Mouse (Mus musculus) cerebellum, postnatal 4 days (tissue): ENCODE data around the gene Defb15.
"Not testable (repeated sequence)": the region's sequence is repeated elsewhere in the genome, so short reads cannot be mapped to it uniquely, and the experiment has no call there.

Experiments used
- DNase-seq, 2 experiments: peaks; one replicate each; pipeline ENCODE4 v3.0.0; 2022; ENCODE audit warnings: low spot score in 2 of 2, mixed read lengths in 1 of 2

The Defb15 gene

DNA sequence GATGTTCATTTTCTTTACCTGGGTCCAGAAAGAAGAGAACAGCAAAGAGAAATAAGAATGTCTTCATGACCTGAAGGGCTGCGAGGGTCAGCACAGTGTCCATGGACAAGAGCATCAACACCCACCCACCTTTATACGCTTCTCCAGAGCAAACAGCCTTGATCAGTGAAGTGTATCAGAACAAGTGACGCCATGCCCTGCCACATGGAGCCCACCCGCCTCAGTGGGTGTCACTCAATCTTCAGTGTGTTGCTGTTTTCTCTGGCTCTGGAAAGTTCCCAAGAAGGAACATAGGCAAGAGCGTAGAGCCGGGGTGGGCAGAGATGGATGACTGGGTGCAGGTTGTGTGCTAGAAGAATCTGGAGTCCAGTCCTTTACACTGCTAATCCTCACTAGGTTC is at the start of gene Defb15:
Gene Defb15, minus strand, starts transcription at position 101 of the 400 bp plus-strand sequence.
- no peak for DNase-seq

DNA sequence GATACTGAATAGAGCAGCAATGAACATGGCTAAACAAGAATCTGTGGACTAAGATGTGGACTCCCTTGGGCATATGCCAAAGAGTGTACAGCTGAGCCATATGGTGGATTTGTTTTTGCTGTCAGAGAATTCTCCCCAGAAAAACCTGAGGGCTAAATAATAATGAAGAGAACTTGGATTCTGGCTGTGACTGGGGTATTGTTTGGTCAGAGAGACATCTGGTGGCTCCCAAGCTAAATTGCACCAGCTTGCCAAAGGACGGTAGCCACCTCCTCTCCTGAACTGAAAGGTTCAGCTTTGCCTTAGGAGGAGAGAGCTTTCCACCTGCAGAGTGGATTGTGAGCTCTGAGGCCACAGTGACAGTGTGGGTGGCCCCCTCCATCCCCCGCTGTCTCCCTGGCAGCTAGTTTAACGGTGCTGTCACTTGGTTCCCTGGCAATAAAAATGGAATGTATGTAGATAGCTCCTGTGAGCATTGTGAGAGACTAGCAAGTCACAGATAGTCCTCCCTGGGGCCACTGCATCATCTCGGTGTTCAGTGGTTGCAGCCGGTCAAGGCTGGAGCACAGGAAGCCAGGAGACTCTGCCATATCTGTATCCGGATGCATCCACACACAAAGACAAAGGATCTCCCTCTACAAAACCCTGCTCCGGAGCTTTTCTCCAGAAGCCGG is 49.3 kb upstream of the Defb15 start:
- DNase-seq, result peak in 1 of 2 experiments; percentile 18

DNA sequence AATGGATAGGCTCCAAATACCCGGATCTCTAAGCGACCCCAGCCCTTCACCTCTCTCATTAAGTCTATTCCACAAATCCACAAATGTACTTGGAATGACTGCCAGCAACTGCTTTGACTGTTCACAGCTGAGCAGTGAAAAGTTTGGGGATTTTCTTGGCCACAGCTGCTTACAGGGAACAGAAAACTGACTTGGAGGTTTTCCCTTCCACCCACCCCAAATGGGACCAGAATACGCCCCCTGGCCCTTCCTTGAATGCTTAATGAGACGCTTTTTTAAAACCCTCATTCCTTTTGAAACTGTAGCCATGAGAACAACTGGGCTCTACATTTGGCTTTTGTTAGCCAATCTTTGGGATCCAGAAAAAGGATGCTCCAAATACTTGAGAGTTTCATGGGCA is 45.7 kb upstream of the Defb15 start:
- DNase-seq, result peak in 1 of 2 experiments; percentile 6

DNA sequence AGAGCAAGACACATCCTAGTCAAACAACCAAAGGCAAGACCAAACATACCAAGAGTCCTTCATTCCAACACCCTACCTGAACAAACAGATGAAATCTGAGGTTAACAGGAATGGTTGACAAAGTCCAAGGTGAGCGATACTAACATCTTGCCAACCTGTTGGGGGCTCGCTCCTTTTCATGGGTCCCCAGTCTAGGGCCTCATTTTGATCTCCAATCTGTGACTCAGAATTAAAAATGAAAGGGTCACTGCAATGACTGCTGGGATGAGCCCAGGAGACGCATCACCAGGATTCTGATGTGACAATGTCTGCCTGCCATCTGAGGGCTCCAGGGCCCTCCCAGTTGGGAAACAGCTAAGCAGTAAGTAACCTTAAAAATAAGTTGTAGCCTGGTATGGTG is 37.0 kb upstream of the Defb15 start, which contains the start of gene Ccdc70:
Gene Ccdc70, plus strand, starts transcription at position 301 of the 400 bp plus-strand sequence.
- DNase-seq, result no peak

DNA sequence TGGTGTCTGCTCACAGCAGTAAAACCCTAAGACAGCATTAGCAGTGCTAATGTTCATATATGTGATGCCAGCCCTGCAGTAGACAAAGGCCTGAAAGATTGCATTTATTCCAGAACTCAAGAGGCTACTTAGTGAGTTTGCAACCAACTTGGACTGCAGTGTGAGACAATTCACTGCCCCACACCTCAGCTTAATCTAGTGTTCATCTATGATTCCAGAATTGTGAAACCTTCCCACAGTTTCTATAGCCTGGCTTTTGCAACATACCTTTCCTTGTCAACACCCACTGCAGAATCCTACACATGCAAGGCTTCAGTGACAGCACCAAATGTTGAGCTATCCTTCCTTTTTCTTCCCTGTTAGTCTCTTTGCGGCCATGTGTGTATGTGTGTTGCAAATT is 34.1 kb upstream of the Defb15 start:
- DNase-seq, result no peak

DNA sequence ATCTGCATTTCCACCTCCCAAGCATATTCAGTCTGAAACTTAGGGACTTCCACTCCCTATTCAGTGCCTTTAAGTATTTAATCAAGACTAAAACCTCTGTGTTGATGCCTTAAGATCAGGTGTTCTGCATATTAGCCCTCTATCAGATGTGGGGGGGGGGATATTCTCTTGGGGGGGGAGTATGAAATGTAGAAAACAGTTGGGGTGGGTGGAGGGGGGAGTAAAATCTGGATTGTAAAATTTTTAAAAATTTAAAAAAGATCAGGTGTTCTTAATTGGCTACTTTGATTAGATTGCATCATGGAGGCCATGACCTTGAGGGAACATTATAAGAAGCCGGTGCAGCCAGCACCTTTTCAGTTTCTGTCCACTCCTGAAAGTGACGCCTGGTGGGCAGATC is 25.9 kb upstream of the Defb15 start, which contains the start of gene Fam90a1a:
Gene Fam90a1a, plus strand, starts transcription at position 301 of the 400 bp plus-strand sequence.
- DNase-seq, result no peak

DNA sequence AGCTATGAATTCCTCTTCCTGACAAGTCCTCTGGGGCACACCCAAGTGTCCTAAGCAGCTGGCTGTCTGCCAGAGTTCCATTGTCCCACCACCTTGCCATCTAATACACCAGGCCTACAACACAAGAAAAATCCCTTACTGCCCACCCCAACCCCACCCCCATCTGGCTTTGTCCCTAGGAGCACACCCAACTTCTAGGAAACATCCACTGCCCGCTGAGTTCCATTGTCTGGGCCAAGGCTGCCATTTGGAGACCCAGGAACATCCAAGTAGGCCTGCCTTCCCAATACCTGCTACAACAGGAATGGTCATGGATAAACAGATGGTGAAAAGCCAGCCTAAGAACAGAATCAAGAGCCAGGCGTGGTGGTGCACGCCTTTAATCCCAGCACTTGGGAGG is 23.8 kb upstream of the Defb15 start:
- DNase-seq, result no peak

DNA sequence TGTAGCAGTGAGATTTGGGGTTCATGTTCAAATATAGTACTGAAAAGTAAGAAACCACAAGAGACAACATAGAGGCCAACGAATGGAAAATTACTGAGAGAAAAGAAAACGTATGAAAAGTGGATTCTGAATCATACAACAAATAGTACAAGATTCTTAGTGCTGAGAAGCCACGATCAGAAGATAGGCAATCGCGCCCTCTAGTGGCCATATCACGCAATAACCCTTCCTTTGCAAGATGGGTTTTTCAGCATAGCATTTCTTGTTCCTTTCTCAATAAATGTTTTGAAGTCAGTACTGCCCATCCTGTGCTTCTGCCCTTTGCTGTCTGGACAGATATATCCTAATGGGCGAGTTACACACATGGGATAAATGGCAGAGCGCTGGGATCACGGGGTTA is 22.8 kb upstream of the Defb15 start:
- DNase-seq, result peak; percentile 36 to 58

DNA sequence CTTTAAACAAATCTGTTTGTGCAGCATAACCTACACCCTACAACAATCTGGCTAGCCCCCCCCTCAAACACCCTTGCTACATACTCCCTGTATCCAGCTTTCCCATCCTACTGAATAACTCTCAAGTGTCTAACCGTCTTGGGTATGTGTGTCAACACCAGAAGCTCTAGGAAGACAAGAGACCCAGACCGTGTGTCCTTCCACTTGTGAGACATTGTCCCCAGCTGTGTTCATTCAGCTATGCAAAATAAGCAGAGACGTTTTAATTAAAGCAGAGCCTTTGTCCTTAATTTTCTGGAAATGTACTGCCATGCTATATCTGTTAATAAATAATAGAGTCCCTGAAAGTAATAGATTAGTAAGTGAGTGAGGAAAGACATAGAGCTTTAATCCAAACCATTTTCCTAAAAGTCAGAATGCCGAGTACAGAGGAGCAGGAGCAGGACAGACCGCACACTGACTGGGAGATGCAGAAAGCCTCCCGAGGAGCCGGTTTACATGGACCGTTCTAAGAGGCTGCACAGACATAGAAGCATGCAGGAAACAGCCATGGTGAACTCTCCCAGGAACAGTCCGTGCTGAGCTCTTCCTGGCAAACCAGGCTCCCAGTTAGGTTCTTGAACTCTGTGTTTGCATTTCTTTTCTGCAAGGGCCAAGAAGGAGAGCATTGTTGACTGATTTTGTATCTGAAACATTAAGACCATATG is 15.0 kb upstream of the Defb15 start:
- DNase-seq, result peak in 1 of 2 experiments; percentile 10

DNA sequence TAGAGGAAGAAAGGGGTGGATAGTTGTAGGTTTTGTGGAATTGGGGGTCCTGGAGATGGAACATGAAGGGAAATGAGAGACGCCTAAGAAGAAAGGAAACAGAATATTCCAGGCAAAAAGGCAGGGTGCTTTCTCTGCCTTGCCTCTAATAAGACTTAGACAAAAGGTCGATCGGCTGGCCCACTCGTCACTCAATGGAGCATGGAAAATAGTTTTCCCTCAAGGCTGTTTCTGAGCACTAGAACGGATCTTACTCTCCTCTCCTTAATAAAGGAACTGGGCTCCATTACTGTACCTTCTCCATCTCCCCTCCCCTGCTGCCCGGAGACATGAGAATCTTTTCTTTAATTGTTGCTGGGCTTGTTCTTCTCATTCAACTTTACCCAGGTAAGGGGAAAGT is 14.0 kb upstream of the Defb15 start, which contains the start of gene Defb13:
Gene Defb13, plus strand, starts transcription at position 301 of the 400 bp plus-strand sequence.
- DNase-seq, result no peak

DNA sequence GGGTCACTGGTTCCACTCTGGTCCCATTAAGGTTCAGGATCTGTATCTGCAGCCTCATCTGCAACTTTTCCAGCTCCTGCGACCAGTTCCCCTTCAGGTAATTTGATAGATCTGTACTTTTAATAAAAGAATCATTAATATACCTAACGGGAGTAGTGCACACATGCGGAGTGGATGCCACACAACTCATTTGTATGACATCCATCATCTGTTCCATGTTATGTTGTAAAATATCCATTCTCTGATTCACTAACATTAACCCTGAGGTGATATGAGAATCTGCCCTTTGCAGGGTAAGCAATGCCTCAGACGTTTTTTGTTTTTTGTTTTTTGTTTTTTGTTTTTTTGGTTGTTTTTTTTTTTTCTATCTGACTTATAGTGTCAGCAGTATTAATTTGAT is 5.5 kb upstream of the Defb15 start, which contains the start of gene Defb35:
Gene Defb35, plus strand, starts transcription at position 301 of the 400 bp plus-strand sequence.
- not testable (repeated sequence) for DNase-seq

DNA sequence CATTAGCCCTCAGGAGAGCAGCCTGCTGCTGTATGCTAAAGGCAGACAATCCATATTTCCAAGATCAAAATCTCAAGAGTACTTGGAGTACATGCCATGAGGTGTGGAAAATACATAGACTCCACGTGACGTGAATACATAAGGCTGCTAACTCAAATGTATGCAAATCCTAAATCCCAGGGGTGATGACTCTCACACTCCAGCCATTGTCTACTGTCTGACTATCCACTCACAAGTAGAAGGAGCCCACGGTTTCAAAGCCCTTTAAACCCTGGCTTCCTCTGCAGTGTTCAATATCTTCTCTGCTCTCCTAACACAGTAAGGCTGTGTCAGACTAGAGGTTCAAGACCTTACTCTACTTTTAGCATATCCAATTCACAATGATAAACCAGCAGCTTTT is 1.8 kb downstream of the Defb15 start:
- DNase-seq, result not testable (repeated sequence)

DNA sequence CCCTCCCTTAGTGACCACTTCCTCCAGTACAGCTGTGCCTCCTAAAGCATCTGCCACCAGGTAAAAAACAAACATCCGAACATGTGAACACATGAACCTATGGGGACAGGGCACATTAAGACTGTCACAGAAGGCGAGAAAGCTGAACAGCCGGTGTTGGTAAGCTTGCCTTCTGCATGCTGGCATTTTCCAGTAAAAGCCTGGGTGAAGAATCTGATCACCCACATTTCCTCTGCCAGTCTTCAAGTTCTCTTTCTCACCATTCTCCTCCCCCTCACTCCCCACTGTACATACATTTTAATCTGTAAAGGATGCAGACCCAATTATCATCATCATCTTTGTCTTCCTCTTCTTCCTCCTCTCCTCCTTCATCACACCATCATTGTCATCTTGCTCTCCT is 16.9 kb downstream of the Defb15 start:
- no peak for DNase-seq

DNA sequence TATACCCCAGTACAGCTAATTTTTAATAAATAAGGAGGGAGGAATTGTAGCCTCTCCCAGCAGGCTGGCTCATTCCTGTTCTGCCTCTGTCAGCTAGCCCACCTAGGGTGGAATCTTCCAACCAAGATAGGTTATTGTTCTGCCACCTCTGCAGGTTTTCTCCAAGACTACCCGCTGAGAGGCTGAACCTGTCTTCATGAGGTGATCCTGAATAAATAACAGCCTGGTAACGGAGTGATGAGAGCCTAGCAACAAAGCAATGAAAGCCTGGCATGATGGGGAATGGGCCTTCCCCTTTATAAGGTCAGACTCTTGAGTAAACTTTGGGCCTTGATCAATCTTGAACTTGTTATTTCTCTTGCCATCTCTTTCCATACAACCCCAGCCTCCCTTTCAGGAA is 20.0 kb downstream of the Defb15 start:
- no peak for DNase-seq

DNA sequence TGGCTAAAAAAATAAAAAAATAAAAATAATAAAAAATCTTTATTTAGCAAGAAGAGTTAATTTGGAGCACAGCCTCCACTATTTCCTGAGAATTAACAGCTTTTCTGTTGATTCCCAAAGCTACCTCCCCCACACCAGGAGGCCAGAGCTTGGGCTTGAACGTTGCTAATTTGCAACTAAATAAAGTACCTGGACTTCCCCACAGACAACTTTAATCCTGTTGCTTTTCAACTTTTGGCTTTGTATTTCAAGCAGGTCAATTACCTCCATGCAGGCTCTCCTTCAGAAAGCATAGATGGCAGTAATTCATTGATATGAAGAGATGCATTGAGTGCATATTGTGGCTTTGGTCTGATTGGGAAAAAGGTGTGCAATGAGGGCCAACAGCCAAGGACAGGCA is 20.6 kb downstream of the Defb15 start:
- no peak for DNase-seq

DNA sequence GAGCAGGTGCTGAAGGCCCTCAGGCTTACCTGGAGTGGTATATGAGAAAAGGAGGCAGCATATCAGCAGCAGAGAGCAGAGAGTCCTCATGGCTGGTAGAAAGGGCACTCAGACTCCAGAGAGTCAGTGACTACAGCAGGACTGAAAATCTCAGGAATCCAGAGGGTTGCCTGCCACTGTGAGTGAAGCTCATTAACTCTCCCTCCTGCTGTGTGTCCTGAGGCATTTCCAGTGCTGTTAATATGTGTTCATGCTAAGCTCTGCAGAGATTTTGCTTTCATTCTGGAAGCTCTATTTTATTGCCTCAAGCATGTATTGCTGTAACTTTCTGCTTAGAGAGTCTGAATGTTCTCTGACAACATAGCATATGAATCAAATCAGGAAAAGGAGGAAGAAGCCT is 26.2 kb downstream of the Defb15 start, which contains the start of gene Defb11:
Gene Defb11, minus strand, starts transcription at position 123 of the 400 bp plus-strand sequence.
- not testable (repeated sequence) for DNase-seq

DNA sequence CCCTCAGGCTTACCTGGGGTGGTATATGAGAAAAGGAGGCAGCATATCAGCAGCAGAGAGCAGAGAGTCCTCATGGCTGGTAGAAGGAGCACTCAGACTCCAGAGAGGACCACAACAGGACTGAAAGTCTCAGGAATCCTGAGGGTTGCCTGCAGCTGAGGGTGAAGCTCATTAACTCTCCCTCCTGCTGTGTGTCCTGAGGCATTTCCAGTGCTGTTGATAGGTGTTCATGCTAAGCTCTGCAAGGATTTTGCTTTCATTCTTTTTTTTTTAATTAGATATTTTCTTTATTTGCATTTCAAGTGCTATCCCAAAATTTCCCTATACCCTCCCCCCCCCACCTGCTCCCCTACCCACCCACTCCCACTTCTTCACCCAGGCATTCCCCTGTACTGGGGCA is 47.2 kb downstream of the Defb15 start, which contains the start of gene Defb9:
Gene Defb9, minus strand, starts transcription at position 101 of the 400 bp plus-strand sequence.
- not testable (repeated sequence) for DNase-seq
